Mouse (Mus musculus) limb, embryonic 15.5 days (tissue): ENCODE data around the gene Miox. TPM values are rescaled to one million over a fixed set of nuclear protein-coding genes. Genes with fewer than 3 reads are reported as not detected.

Source experiments
- ATAC-seq: fragments of 200-750 bp; cut with Nextera tagmentation; 2 replicates; pipeline ENCODE4 v1.8.0; 2017; ENCODE audit warnings: low read depth, moderate TSS enrichment; ENCODE audit not compliant: insufficient number of reproducible peaks, low FRiP score, low TSS enrichment
- H3K27ac ChIP-seq: fragments of 300-500 bp; sonication (generic); 2 replicates; pipeline ENCODE4 v1.5.1; 2015; ENCODE audit warnings: moderate library complexity, mild to moderate bottlenecking, inconsistent platforms
- H3K27me3 ChIP-seq: fragments of 300-500 bp; sonication (generic); 2 replicates; pipeline ENCODE4 v1.6.1; 2015; ENCODE audit warnings: inconsistent platforms
- H3K36me3 ChIP-seq: fragments of 300-500 bp; sonication (generic); 2 replicates; pipeline ENCODE4 v1.6.1; 2015; ENCODE audit warnings: inconsistent platforms
- H3K4me1 ChIP-seq: fragments of 300-500 bp; sonication (generic); 2 replicates; pipeline ENCODE4 v1.6.1; 2015; ENCODE audit warnings: inconsistent platforms
- H3K4me2 ChIP-seq: fragments of 300-500 bp; sonication (generic); 2 replicates; pipeline ENCODE4 v1.6.1; 2015; ENCODE audit warnings: mild to moderate bottlenecking, inconsistent platforms
- H3K4me3 ChIP-seq: fragments of 300-500 bp; sonication (generic); 2 replicates; pipeline ENCODE4 v1.5.1; 2015; ENCODE audit warnings: mild to moderate bottlenecking, inconsistent platforms
- H3K9ac ChIP-seq: fragments of 300-500 bp; sonication (generic); 2 replicates; pipeline ENCODE4 v1.6.1; 2015; ENCODE audit warnings: inconsistent platforms
- H3K9me3 ChIP-seq: fragments of 300-500 bp; sonication (generic); 2 replicates; pipeline ENCODE4 v1.6.1; 2016; ENCODE audit warnings: inconsistent platforms
- WGBS: fragments of 180-500 bp; shearing (Covaris S2); methylation state at CpG from one replicate; pipeline ENCODE4 v1.1.7; 2015; 5-methylcytosine and 5-hydroxymethylcytosine counted together
- polyA plus RNA-seq: library from polyadenylated mRNA; unstranded; fragments of >200 nt; fragmentation: Nextera tagmentation; extraction: Ambion mirVana; gene quantifications from 2 replicates; pipeline ENCODE4 v1.2.1, GENCODE M21; 2015

The Miox gene
- polyA plus RNA-seq = not detected in 2 replicates

DNA sequence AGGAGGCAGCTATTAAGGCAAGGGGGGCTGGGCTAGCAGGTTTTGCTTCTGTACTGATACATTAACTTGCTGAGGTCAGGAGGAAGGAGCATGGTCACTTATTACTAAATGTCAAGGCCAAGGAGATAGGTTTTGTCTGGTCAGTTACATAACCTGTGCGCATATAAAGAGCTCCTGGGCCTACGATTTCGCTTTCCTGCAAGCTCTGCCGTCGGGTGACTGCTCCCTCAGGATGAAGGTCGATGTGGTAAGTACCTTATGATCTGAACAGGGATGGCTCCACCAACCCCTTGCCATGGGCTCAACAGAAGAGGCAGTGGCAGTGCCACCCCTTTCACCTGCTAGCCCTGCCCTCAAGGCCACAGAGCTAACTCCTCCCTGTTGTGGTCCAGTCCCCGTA is at the start of gene Miox:
Gene Miox (plus strand): TSS at position 128 of the 400 bp plus-strand sequence.
- ATAC-seq = no peak
- WGBS = 86% methylated on average over 7 of the region's 7 CpGs
- Histone ChIP-seq H3K4me3 (no peak within 1 kb of the TSS), H3K27me3 (no peaks in the 10 kb centered on the region), H3K4me1 (no peaks in the 10 kb centered on the region), H3K9me3 (no peaks in the 10 kb centered on the region), H3K36me3 (no peaks in the 10 kb centered on the region), H3K27ac (no peak within 1 kb of the TSS), H3K9ac (no peak within 1 kb of the TSS), H3K4me2 (no peak within 1 kb of the TSS)

DNA sequence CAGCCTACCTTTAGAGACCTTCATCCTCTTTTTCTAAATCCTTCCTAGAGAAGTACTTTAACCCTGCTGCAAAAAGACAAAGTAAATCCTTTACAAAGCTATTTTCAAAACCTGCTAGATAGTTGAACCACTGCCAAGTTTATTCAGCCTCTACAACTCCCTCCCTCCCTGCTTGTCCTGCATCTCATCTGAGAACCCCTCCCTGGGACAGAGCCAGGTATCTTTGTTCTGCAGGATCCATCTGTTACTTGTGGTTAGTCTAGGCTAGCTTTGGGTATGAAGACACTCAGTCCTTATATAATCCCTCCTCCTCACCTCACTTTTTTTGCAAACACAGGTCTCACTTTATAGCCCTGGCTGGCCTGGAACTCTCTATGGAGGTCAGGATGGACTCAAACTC is 49.2 kb upstream of the Miox start:
- Histone ChIP-seq H3K4me3 (no peak overlapping the region), H3K4me2 (no peak overlapping the region), H3K9me3 (no peaks in the 10 kb centered on the region), H3K27me3 (no peaks in the 10 kb centered on the region), H3K4me1 (no peaks in the 10 kb centered on the region), H3K27ac (no peak overlapping the region), H3K9ac (no peak overlapping the region), H3K36me3 (peaks cover 89% of the 10 kb centered on the region)
- no peak for ATAC-seq

GRCm38 (mm10) chr15:89285478-89285877 is 48.7 kb upstream of the Miox start:
- Histone ChIP-seq H3K4me3 (no peak overlapping the region), H3K4me2 (no peak overlapping the region), H3K4me1 (no peaks in the 10 kb centered on the region), H3K9ac (no peak overlapping the region), H3K27ac (no peak overlapping the region), H3K9me3 (no peaks in the 10 kb centered on the region), H3K36me3 (peaks cover 89% of the 10 kb centered on the region), H3K27me3 (no peaks in the 10 kb centered on the region)
- WGBS = 88% methylated on average over 5 of the region's 5 CpGs
- ATAC-seq = no peak

DNA sequence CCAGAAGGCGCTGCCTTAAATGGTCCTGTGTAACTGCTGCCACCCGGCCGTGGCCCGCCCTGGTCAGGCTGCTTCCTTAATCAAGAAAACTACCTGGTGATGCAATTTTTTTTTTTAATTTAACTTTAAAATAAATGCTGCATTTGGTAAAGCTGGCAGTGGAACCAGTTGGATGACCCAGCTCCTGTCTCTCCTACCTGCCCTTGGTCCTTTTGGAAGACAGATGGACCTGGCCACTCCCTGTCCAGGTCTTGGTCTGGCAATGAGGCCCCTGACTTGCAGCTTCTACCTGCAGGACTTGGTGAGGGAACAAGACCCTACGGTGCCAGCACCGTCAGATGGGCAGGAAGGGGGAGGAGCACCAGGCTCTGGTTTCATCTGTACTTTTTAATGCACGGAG is 48.1 kb upstream of the Miox start:
- no peak overlapping the region for H3K4me3 ChIP-seq
- H3K36me3 ChIP-seq = peaks cover 89% of the 10 kb centered on the region
- no peaks in the 10 kb centered on the region for H3K4me1 ChIP-seq
- no peak for ATAC-seq
- no peak overlapping the region for H3K9ac ChIP-seq
- H3K27me3 ChIP-seq = no peaks in the 10 kb centered on the region
- H3K27ac ChIP-seq = no peak overlapping the region
- WGBS = 73% methylated on average over 7 of the region's 7 CpGs
- H3K4me2 ChIP-seq = no peak overlapping the region
- H3K9me3 ChIP-seq = no peaks in the 10 kb centered on the region

- Histone ChIP-seq H3K9ac (no peak overlapping the region), H3K27me3 (no peaks in the 10 kb centered on the region), H3K4me2 (no peak overlapping the region), H3K27ac (no peak overlapping the region), H3K9me3 (no peaks in the 10 kb centered on the region), H3K4me3 (no peak overlapping the region), H3K4me1 (no peaks in the 10 kb centered on the region), H3K36me3 (peaks cover 89% of the 10 kb centered on the region)
- 80% methylated on average over 5 of the region's 5 CpGs for WGBS
- no peak for ATAC-seq
Observed at GRCm38 (mm10) chr15:89286582-89286981, 47.6 kb upstream of the Miox start.

DNA sequence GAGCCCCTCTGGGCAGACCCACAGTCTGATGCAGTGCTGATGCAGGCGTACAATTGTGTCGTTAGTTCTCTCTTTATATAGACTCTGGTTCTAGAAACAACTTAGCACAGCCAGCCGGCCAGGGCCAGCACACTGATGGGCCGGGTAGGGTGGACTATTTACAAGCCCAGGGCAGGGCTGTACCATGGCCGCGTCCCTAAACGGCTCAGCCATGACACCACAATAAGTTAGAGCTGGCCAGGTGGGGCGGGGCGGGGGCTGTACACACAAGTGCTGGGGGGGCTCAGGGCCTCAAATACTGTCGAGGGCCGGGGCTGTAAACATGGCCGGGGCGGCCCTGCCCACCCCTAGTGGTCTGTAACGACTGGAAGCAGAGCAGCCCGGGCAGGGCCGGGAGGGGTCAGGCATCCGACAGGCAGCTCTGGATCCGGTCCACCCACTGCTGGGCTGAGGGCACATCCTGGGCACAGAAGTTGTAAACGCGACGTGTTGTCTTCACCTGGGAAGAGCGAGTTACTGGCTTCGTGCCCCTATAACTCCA is 45.9 kb upstream of the Miox start:
- Histone ChIP-seq H3K27me3 (no peaks in the 10 kb centered on the region), H3K4me1 (no peaks in the 10 kb centered on the region), H3K36me3 (peaks cover 88% of the 10 kb centered on the region), H3K9me3 (no peaks in the 10 kb centered on the region), H3K27ac (no peak overlapping the region), H3K4me2 (no peak overlapping the region), H3K4me3 (no peak overlapping the region), H3K9ac (no peak overlapping the region)
- ATAC-seq = 0 out of 2 replicates have a peak, but pooled peaks have one; percentile 22
- WGBS = 86% methylated on average over 23 of the region's 23 CpGs

- H3K4me3 ChIP-seq = no peak overlapping the region
- no peak overlapping the region for H3K27ac ChIP-seq
- H3K9me3 ChIP-seq = no peaks in the 10 kb centered on the region
- H3K4me2 ChIP-seq = no peak overlapping the region
- ATAC-seq = no peak
- peaks cover 89% of the 10 kb centered on the region for H3K36me3 ChIP-seq
- no peaks in the 10 kb centered on the region for H3K27me3 ChIP-seq
- 96% methylated on average over 11 of the region's 11 CpGs for WGBS
- no peaks in the 10 kb centered on the region for H3K4me1 ChIP-seq
- no peak overlapping the region for H3K9ac ChIP-seq
Observed at GRCm38 (mm10) chr15:89289455-89289854, 44.7 kb upstream of the Miox start.

DNA sequence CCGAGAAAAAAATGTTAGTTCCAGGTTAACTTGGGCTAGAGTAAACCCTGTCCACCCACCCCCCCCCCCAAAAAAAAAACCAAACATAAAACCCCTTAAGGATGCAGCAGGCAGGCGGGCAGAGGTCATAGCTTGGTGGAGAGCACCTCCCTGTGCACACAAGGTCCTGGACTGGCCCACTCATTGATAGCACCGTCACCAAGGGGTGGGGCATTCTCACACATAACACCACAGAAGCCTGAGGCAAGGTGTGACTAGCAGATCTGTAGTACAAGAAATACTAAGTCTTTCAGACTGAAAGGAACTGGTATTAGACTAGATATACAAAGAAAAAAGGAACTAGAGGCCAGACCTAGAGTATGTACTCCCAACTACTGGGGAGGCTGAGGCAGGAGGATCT is 42.7 kb upstream of the Miox start:
- H3K9me3 ChIP-seq = no peaks in the 10 kb centered on the region
- WGBS = 63% methylated on average over 3 of the region's 3 CpGs
- H3K36me3 ChIP-seq = peaks cover 94% of the 10 kb centered on the region
- H3K27me3 ChIP-seq = no peaks in the 10 kb centered on the region
- ATAC-seq = no peak
- no peak overlapping the region for H3K4me2 ChIP-seq
- no peak overlapping the region for H3K9ac ChIP-seq
- H3K4me1 ChIP-seq = no peaks in the 10 kb centered on the region
- H3K27ac ChIP-seq = no peak overlapping the region
- no peak overlapping the region for H3K4me3 ChIP-seq

DNA sequence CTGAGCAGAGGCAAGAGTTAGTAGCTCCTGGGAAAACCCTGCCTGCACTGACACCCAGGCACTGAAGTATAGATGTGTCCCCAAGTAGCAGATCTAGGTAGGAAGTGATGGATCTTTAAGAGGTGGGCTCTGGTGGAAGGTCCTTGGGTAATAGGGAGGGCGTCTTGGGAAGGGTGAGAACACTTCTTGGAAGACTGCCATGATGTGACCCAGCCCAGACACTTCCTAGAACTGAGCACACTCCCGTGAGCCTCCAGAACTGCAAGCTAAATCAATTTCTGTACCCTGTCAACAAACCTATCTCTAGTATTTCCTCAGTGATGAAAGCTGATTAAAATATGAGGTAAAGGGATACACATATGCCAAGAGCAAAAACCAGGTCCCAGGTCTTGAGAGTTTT is 41.4 kb upstream of the Miox start:
- no peak for ATAC-seq
- 59% methylated on average over 2 of the region's 2 CpGs for WGBS
- Histone ChIP-seq H3K36me3 (peaks cover 96% of the 10 kb centered on the region), H3K4me1 (no peaks in the 10 kb centered on the region), H3K27ac (no peak overlapping the region), H3K9me3 (no peaks in the 10 kb centered on the region), H3K9ac (no peak overlapping the region), H3K4me3 (no peak overlapping the region), H3K4me2 (no peak overlapping the region), H3K27me3 (no peaks in the 10 kb centered on the region)

DNA sequence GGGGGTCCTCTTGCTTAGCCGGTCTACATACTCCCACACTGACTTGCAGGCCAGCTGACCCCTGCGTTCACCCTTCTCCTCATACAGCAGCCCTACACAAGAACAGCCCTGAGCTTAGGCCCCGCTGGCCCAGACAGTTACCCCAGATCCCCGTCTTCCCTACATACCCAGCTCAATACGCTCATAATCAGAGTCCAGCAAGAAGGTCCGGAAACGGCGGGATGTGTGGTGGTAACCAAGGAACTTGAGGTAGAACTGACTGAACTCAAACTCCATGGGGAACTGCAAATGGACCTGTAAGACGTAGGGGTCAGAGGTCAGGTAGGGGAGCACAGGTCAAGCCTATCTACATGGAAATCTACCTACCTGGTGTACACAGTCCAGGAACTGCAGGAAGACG is 40.4 kb upstream of the Miox start:
- H3K27me3 ChIP-seq = no peaks in the 10 kb centered on the region
- no peak overlapping the region for H3K9ac ChIP-seq
- H3K36me3 ChIP-seq = peaks cover 91% of the 10 kb centered on the region
- no peaks in the 10 kb centered on the region for H3K9me3 ChIP-seq
- H3K4me1 ChIP-seq = no peaks in the 10 kb centered on the region
- H3K27ac ChIP-seq = no peak overlapping the region
- no peak overlapping the region for H3K4me2 ChIP-seq
- no peak for ATAC-seq
- WGBS = 95% methylated on average over 10 of the region's 10 CpGs
- no peak overlapping the region for H3K4me3 ChIP-seq

DNA sequence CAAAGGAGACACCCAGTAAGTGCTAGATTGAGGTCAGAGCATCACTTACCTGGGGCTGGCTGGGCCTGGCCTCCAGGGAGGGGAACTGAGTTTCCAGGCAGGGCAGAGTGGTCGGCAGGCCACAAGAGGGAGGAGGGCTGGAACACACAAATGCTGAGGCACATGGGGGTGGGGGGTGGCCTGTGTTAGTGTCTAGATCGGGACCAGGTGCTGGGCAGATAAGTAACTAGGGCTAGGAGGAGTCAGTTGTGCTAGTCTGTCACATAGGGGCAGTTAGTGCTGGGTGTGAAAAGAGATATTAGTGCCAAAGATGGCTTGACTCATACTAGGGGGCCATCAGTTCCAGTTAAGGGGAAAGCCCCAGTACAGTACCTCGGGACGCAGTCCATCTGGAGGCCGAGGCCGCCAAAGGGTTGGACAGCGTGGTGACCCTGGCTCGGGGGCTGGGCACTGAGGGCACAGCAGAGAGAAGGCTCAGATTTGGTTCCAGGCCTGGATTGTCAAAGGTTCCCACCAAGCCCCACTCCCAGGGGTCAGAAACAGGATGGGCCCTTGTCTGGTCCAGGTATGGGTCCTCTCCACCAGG is 38.5 kb upstream of the Miox start:
- ATAC-seq = no peak
- Histone ChIP-seq H3K9me3 (no peaks in the 10 kb centered on the region), H3K4me2 (no peak overlapping the region), H3K27ac (no peak overlapping the region), H3K4me1 (no peaks in the 10 kb centered on the region), H3K9ac (no peak overlapping the region), H3K36me3 (peaks cover 89% of the 10 kb centered on the region), H3K4me3 (no peak overlapping the region), H3K27me3 (no peaks in the 10 kb centered on the region)
- WGBS = 85% methylated on average over 8 of the region's 8 CpGs

DNA sequence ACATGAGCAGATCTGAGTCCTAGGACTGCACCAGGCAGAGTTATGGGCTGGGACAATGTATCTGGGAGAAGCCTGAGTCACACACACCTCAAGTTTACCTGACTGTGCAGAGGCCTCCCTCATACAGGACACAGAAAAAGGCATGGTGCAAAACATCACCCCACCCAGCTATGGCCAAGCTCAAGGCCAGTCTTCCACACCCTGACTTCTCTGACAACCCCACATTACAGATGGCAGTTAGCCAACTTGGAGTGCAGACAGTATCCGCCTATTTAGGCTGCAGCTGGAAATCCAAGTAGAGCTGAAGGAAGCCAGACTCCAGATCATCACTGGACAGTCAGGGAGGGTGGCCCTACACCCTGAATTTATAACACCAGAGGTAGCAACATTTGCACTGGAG is 37.7 kb upstream of the Miox start:
- WGBS = 57% methylated on average over 1 of the region's 1 CpGs
- Histone ChIP-seq H3K9me3 (no peaks in the 10 kb centered on the region), H3K27me3 (no peaks in the 10 kb centered on the region), H3K4me3 (no peak overlapping the region), H3K36me3 (peaks cover 89% of the 10 kb centered on the region), H3K4me1 (no peaks in the 10 kb centered on the region), H3K9ac (no peak overlapping the region), H3K27ac (no peak overlapping the region), H3K4me2 (no peak overlapping the region)
- ATAC-seq = 0 out of 2 replicates have a peak, but pooled peaks have one; percentile 17

GRCm38 (mm10) chr15:89297695-89298094 is 36.5 kb upstream of the Miox start:
- H3K27ac ChIP-seq = no peak overlapping the region
- H3K27me3 ChIP-seq = no peaks in the 10 kb centered on the region
- ATAC-seq = no peak
- peaks cover 90% of the 10 kb centered on the region for H3K36me3 ChIP-seq
- no peak overlapping the region for H3K4me3 ChIP-seq
- no peak overlapping the region for H3K4me2 ChIP-seq
- no peak overlapping the region for H3K9ac ChIP-seq
- no peaks in the 10 kb centered on the region for H3K4me1 ChIP-seq
- no peaks in the 10 kb centered on the region for H3K9me3 ChIP-seq
- WGBS = 98% methylated on average over 2 of the region's 2 CpGs
